Mouse (Mus musculus) brain, embryonic 14.5 days (tissue): ENCODE measurements around the gene Lpp.

Experiments
- CTCF ChIP-seq: fragments of 200-500 bp; IDR thresholded peaks from 2 replicates; pipeline ENCODE4 v1.5.1; 2012; ENCODE audit warnings: inconsistent platforms, mild to moderate bottlenecking, moderate library complexity, borderline replicate concordance; ENCODE audit not compliant: insufficient read depth, insufficient read length; ENCODE audit errors: extremely low read depth
- POLR2A ChIP-seq: fragments of 200-500 bp; IDR thresholded peaks from 2 replicates; pipeline ENCODE4 v1.6.1; 2012; ENCODE audit warnings: mild to moderate bottlenecking, inconsistent platforms, borderline replicate concordance; ENCODE audit not compliant: poor library complexity, insufficient read depth, insufficient read length, severe bottlenecking; ENCODE audit errors: extremely low read depth

DNA sequence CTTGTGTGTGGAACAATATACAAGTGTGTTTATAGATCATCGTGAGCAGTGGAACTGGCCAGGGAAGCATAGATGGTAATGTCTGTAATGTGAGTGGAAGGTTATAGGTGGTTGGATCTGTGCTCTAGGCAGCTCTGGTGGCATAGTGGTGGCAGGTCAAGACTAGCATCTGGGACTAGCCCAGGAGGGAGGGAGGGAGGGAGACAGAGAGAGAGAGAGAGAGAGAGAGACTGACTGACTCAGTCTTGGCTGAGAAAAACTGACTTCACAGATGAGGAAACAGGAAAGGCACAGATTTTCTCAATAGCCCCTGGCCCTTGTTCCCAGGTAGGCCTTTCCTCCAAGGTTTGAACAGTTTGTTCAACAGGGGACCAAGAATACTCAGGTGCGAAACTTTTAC, 7.5 kb downstream of the Lpp start:
- TF ChIP-seq CTCF, result no peak
- TF ChIP-seq POLR2A, result no peak
